Mouse (Mus musculus): Measurements from ENCODE around the gene Ppfibp1.

Gene Ppfibp1

DNA sequence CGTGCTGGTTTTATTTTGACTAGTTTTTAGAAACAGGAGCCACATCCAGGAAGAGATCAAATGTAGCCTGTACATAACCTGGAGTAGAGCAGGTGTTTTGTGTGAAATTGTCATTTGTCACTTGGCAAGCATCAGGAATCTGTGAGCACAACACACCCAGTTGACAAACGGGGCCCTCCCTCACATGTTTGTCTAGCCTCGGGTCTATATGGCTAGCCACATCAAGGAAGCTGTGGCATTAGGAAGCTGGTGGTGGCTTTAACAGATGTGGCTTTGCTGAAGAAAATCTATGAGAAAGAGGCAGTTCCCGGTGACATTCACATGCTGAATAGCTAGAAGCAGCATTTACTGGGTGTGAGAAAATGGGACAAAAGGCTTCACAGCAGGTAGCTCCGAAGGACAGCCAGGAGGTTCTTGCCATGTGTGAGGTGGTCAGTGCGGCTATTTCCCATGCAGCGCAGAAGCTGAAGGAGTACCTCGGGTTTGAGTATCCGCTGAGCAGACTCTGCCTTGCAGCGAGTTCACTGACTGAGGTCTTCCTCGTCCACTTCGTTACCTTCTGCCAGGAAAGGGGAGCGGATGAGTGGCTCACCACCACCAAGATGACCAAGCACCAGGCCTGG is 144.1 kb downstream of the Ppfibp1 start, which contains the start of gene Rep15:
Rep15 (plus strand) TSS at position 282 of the 623 bp plus-strand sequence.
- in situ Hi-C loops (cut with MboI, MseI) = no loop called here

GRCm38 (mm10) chr6:147042291-147043290 is 154.3 kb downstream of the Ppfibp1 start, which contains the start of gene Mrps35:
Gene Mrps35, plus strand, starts transcription at chr6:147042764.
- in situ Hi-C loops (cut with MboI, MseI) = no loop called here

DNA sequence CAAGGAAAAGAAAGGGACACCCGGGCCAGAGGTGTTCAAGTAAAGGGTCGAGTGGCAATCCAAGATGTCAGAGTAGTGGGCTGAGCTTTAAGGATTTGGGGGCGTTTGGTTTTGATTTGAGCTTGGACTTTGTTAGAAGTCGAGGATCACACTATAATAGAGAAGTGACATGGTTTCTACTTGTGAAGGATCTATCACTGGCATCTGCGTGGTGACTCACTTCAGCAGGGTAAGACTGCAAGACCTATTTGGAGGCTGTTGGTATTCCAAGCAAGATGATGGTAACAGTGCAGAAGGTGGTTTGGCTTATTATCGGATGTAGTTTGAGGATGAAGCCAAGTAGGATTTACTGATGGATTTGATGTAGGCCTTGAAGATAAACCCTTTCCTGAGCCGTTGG is 155.3 kb downstream of the Ppfibp1 start:
- in situ Hi-C loops (cut with MboI, MseI) = no loop called here

- in situ Hi-C loops (cut with MboI, MseI) = no loop called here
These were observed 161.0 kb downstream of the Ppfibp1 start for GRCm38 (mm10) chr6:147049239-147049805.

- in situ Hi-C loops (cut with MboI, MseI) = no loop called here
These were observed 163.4 kb downstream of the Ppfibp1 start for GRCm38 (mm10) chr6:147051666-147052065.

GRCm38 (mm10) chr6:147052440-147052839 is 164.2 kb downstream of the Ppfibp1 start:
- in situ Hi-C loops (cut with MboI, MseI) = no loop called here

- in situ Hi-C loops (cut with MboI, MseI) = no loop called here
These were observed 165.7 kb downstream of the Ppfibp1 start for GRCm38 (mm10) chr6:147053785-147054646.

DNA sequence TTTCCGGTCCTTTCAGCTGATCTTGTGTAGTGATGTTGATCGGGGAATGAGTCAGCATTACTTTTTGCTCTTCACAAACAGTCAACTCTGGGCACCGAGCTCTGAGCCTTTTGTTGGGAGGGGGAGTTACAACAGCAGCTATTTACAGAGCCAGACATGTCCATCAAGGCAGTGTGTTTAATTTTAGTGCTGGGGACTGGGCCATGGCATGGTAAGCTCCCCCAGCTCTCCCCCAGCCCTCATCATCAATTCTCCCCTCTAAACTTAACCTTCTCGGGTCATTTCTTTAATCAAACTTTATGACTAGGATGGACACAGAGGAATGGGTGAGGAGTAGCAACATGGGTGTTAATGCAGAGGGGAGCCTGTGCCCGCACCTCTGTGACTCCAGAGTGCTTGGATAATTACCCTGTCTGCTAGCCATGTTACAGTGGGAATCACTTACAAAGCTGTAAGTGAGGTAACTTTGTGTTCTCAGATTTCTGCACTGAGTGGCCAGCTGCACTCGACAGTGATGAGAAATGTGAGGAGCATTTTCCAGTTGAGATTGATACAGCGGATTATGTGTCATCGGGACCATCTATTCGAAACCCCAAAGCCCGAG is 167.2 kb downstream of the Ppfibp1 start:
- in situ Hi-C loops (cut with MboI, MseI) = no loop called here

DNA sequence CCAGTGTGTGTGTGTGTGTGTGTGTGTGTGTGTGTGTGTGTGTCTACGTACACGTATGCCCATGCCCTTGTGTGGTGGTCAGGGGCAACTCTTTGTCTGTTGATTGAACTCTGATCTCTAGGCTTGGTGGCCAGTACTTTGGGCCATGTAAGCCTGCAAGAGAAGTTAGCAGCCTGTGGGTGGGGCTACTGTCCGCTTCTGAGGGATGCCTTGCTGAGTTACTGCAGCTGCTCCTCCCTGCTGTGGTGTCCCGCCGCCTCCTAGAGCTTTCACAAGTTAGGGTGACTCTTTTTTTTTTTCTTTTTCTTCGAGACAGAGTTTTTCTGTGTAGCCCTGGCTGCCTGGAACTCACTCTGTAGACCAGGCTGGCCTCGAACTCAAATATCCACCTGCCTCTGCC is 171.0 kb downstream of the Ppfibp1 start:
- in situ Hi-C loops (cut with MboI, MseI) = no loop called here

GRCm38 (mm10) chr6:147061630-147062029 is 173.3 kb downstream of the Ppfibp1 start:
- in situ Hi-C loops (cut with MboI, MseI) = no loop called here

GRCm38 (mm10) chr6:147062034-147062433 is 173.7 kb downstream of the Ppfibp1 start:
- in situ Hi-C loops (cut with MboI, MseI) = no loop called here

GRCm38 (mm10) chr6:147062694-147063093 is 174.4 kb downstream of the Ppfibp1 start:
- in situ Hi-C loops (cut with MboI, MseI) = no loop called here

GRCm38 (mm10) chr6:147064226-147064943 is 176.1 kb downstream of the Ppfibp1 start:
- in situ Hi-C loops (cut with MboI, MseI) = no loop called here

- in situ Hi-C loops (cut with MboI, MseI) = no loop called here
These were observed 176.6 kb downstream of the Ppfibp1 start for GRCm38 (mm10) chr6:147064944-147065261.

DNA sequence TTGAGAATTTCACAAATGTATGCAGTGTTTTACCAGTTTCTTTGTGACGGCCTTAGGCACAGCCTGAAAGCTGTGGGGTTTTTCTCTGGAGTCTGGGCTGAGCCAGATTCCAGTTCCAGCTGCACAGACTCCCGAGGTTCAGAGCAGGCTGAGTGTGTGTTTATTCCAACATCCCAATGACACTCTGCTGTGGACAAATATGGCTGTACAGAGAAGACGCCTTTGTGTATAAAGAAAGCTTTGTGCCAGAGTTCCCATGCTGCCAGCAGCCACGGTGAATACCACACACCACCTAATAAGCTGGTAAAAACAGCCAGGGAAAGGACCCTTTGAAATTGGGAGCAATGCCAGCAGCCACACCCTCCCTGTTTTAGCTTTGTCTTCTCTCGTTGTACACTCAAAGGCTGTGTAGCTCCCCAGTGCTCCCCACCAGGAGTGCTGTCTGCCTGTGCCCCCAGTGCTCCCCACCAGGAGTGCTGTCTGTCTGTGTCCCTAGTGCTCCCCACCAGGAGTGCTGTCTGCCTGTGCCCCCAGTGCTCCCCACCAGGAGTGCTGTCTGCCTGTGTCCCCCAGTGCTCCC is 187.6 kb downstream of the Ppfibp1 start:
- in situ Hi-C loops (cut with MboI, MseI) = loop anchor here (25.0 kb wide), 1 partner anchor 1836 kb away; no protein-coding TSS in a partner anchor

GRCm38 (mm10) chr6:147076878-147077277 is 188.6 kb downstream of the Ppfibp1 start:
- in situ Hi-C loops (cut with MboI, MseI) = loop anchor here (25.0 kb wide), 1 partner anchor 1835 kb away; no protein-coding TSS in a partner anchor

GRCm38 (mm10) chr6:147079919-147080318 is 191.6 kb downstream of the Ppfibp1 start:
- in situ Hi-C loops (cut with MboI, MseI) = loop anchor here (25.0 kb wide), 1 partner anchor 1832 kb away; no protein-coding TSS in a partner anchor
